ENCODE assay signal across 8 mouse cellular contexts in the genomic region with DNA sequence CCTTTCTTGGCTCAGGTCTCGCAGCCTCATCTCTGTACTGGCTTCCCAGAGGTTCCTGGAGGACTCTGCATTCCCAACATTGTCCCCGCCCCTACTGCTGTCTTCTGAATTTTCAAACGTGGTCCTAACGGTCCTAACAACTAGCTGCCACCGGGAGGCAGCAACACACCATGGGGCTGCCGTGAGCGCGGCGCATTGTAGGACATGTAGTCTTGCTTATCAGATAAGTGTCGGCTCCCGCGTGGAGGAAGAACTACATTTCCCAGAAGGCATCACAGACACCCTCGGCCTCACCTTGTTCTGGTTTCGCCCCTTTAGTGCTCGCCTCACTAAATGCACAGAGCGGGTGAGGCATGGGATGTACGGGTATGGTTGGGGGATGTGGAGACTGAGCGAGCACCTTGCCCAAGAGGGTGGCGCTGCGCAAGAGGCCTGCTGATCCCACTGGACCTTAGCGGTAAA. TPM values are rescaled to one million over a fixed set of nuclear protein-coding genes. Genes with fewer than 3 reads are reported as not detected.
DNase-seq lines count a peak whose midpoint lies in the region; ATAC-seq and TF ChIP-seq lines count a peak whose summit lies in the region.

No protein-coding gene starts in this region.

- peaks cover 0 to 1% of the 10 kb centered on the region in 2 experiments; a peak in 1 of 4 replicates for H3K27me3 ChIP-seq in MEL (ENCODE audit: control insufficient read depth in 1 of 2, insufficient read depth in 2 of 2, low read length in 2 of 2)
- H3K27me3 ChIP-seq in cerebellum, adult 2 months (ENCODE audit: control insufficient read depth, insufficient read depth, low read length): no peaks in the 10 kb centered on the region
- no peaks in the 10 kb centered on the region for H3K27me3 ChIP-seq in forebrain, postnatal 0 days (ENCODE audit: insufficient read depth, low read length)
- no peaks in the 10 kb centered on the region for H3K27me3 ChIP-seq in lung, embryonic 15.5 days

- peak; percentile 36 to 60; a peak in 1 of 4 replicates for TF ChIP-seq POLR2A in MEL (IDR thresholded peaks at IDR 0.05; ENCODE audit: control insufficient read depth in 1 of 2, insufficient read depth in 1 of 2, low read depth in 1 of 2, low read length in 2 of 2, poor library complexity in 1 of 2)
- peak; percentile 97 for TF ChIP-seq POLR2A in cerebellum, adult 2 months (IDR thresholded peaks at IDR 0.05; ENCODE audit: borderline replicate concordance, insufficient read depth, low read length)

- H3K4me2 ChIP-seq in forebrain, postnatal 0 days (ENCODE audit: low read depth): peak overlapping the region; percentile 57
- H3K4me2 ChIP-seq in lung, embryonic 15.5 days: peak overlapping the region; percentile 72

- no peak overlapping the region for H3K27ac ChIP-seq in MEL (ENCODE audit: control insufficient read depth, low read depth, low read length)
- H3K27ac ChIP-seq in cerebellum, adult 2 months (ENCODE audit: insufficient read depth, low read length): peak overlapping the region; percentile 19
- peak overlapping the region; percentile 88 for H3K27ac ChIP-seq in forebrain, postnatal 0 days (ENCODE audit: low read depth, low read length)
- 0 out of 2 replicates have a peak overlapping the region, but pooled peaks have one; percentile 18 for H3K27ac ChIP-seq in lung, embryonic 15.5 days

- H3K9ac ChIP-seq in MEL (ENCODE audit: control insufficient read depth, low read depth, low read length, poor library complexity, severe bottlenecking): peak overlapping the region; percentile 68
- H3K9ac ChIP-seq in forebrain, postnatal 0 days: peak overlapping the region; percentile 67
- peak overlapping the region; percentile 45 for H3K9ac ChIP-seq in lung, embryonic 15.5 days

- TF ChIP-seq EP300 in MEL (IDR thresholded peaks at IDR 0.05; ENCODE audit: low read depth in 1 of 2, low read length in 2 of 2): no peak

- WGBS in cerebellum, adult 2 months: under 1% methylated on average over 21 of the region's 21 CpGs
- WGBS in forebrain, postnatal 0 days: 1% methylated on average over 21 of the region's 21 CpGs
- under 1% methylated on average over 21 of the region's 21 CpGs for WGBS in lung, embryonic 15.5 days

- H3K36me3 ChIP-seq in MEL (ENCODE audit: control insufficient read depth in 1 of 2, insufficient read depth in 2 of 2, low read length in 2 of 2): peaks cover 0 to 2% of the 10 kb centered on the region in 2 experiments; a peak in 1 of 4 replicates
- no peaks in the 10 kb centered on the region for H3K36me3 ChIP-seq in forebrain, postnatal 0 days (ENCODE audit: insufficient read depth)
- H3K36me3 ChIP-seq in lung, embryonic 15.5 days: no peaks in the 10 kb centered on the region

- H3K4me1 ChIP-seq in MEL (ENCODE audit: control insufficient read depth in 1 of 2, insufficient read depth in 2 of 2, low read length in 2 of 2): peaks cover 0 to 4% of the 10 kb centered on the region in 2 experiments; a peak in 1 of 4 replicates
- no peaks in the 10 kb centered on the region for H3K4me1 ChIP-seq in cerebellum, adult 2 months (ENCODE audit: control insufficient read depth, insufficient read depth, low read length)
- H3K4me1 ChIP-seq in forebrain, postnatal 0 days (ENCODE audit: insufficient read depth): peaks cover 4% of the 10 kb centered on the region; the same call in 1 of the 2 replicates
- peaks cover 5% of the 10 kb centered on the region for H3K4me1 ChIP-seq in lung, embryonic 15.5 days

- no peaks in the 10 kb centered on the region for H3K9me3 ChIP-seq in MEL (replicated peaks; ENCODE audit: insufficient read depth, low read length)
- H3K9me3 ChIP-seq in forebrain, postnatal 0 days (ENCODE audit: low read length): no peaks in the 10 kb centered on the region
- no peaks in the 10 kb centered on the region for H3K9me3 ChIP-seq in lung, embryonic 15.5 days

- DNase-seq in MEL (ENCODE audit: low read depth, low spot score): peak; percentile 97
- DNase-seq in cerebellum, adult 2 months: peak; percentile 95 to 98
- peak; percentile 98 for DNase-seq in forebrain, postnatal 0 days
- peak; percentile 92 for DNase-seq in heart, postnatal 4 days
- peak; percentile 97 to 98 for DNase-seq in layer of hippocampus, adult 8-10 months (ENCODE audit: low spot score in 2 of 2)
- peak; percentile 87 for DNase-seq in ovary, adult 18-20 months (ENCODE audit: low spot score)
- peak; percentile 94 for DNase-seq in thymus, postnatal 0 days (ENCODE audit: low spot score)

- peak; percentile 98 for TF ChIP-seq RAD21 in MEL (IDR thresholded peaks at IDR 0.05; ENCODE audit: low read depth, low read length)

- peak overlapping the region; percentile 54 to 79 for H3K4me3 ChIP-seq in MEL (ENCODE audit: control insufficient read depth in 1 of 2, insufficient read depth in 1 of 2, low read depth in 2 of 2, low read length in 2 of 2)
- H3K4me3 ChIP-seq in cerebellum, adult 2 months (replicated peaks; ENCODE audit: insufficient read depth, low read depth, low read length): peak overlapping the region; percentile 59
- peak overlapping the region; percentile 48 for H3K4me3 ChIP-seq in forebrain, postnatal 0 days (ENCODE audit: low read depth, low read length)
- peak overlapping the region; percentile 51 for H3K4me3 ChIP-seq in lung, embryonic 15.5 days

- no peaks in the 10 kb centered on the region for H3K79me2 ChIP-seq in MEL (ENCODE audit: control insufficient read depth, insufficient read depth, low read length, poor library complexity)

- peak; percentile 100 for ATAC-seq in forebrain, postnatal 0 days
- ATAC-seq in lung, embryonic 15.5 days (ENCODE audit: borderline replicate concordance, extremely low read depth, low FRiP score, low TSS enrichment): peak; percentile 97

- peak in 2 of 3 experiments; percentile 88 to 92; a peak in 5 of 6 replicates for TF ChIP-seq CTCF in MEL (IDR thresholded peaks at IDR 0.05 in 2 of 3, conservative IDR thresholded peaks at IDR 0.05 in 1 of 3; ENCODE audit: control insufficient read depth in 1 of 3, insufficient read depth in 1 of 3, low read depth in 2 of 3, low read length in 3 of 3, poor library complexity in 1 of 3, severe bottlenecking in 1 of 3)
- TF ChIP-seq CTCF in cerebellum, adult 2 months (IDR thresholded peaks at IDR 0.05; ENCODE audit: borderline replicate concordance, insufficient read depth, low read depth, low read length): peak; percentile 95
- TF ChIP-seq CTCF in forebrain, postnatal 0 days (IDR thresholded peaks at IDR 0.05; ENCODE audit: low read depth): peak; percentile 97

RNA-seq across cellular contexts. Expression of a gene that starts 11.0 kb away (rescaled TPM):
- not detected in 2 replicates for total RNA-seq in MEL (2012; rRNA removed)
- not detected for polyA plus RNA-seq in MEL (2012; ENCODE audit: insufficient read depth in 1 of 2, insufficient read length in 2 of 2, low read depth in 1 of 2, low replicate concordance in 2 of 2, missing spikeins in 1 of 2)
- polyA plus RNA-seq in cerebellum, adult 2 months (2012; rRNA removed): 20.4 and 22.1 TPM in 2 replicates
- total RNA-seq in forebrain, postnatal 0 days (2014; rRNA removed): 25.2 and 28.0 TPM in 2 replicates
- polyA plus RNA-seq in forebrain, postnatal 0 days (2015; fragmentation: Nextera tagmentation; extraction: Ambion mirVana): 16.4 and 20.3 TPM in 2 replicates
- total RNA-seq in heart, postnatal 4 days (2021): 1 to 10 TPM; 1.4 to 2.2 TPM
- 10 to 100 TPM; 28.2 to 31.6 (median 29.2) TPM for total RNA-seq in layer of hippocampus, adult 8-10 months (2022)
- 4.2 TPM in 2 replicates for polyA plus RNA-seq in lung, embryonic 15.5 days (2015; fragmentation: Nextera tagmentation; extraction: Ambion mirVana)
- 0.14 and 0.18 TPM in 2 replicates for polyA plus RNA-seq in thymus, postnatal 0 days (2015; fragmentation: Nextera tagmentation; extraction: Ambion mirVana)

RNA-seq across cellular contexts. Expression of a gene that starts 40.0 kb away (rescaled TPM):
- total RNA-seq in MEL (2012; rRNA removed): 2.8 and 3.9 TPM in 2 replicates
- 10 to 100 TPM in 1 of 2 experiments, not detected in 1; 13.6 TPM for polyA plus RNA-seq in MEL (2012; ENCODE audit: insufficient read depth in 1 of 2, insufficient read length in 2 of 2, low read depth in 1 of 2, low replicate concordance in 2 of 2, missing spikeins in 1 of 2)
- 23.5 and 32.5 TPM in 2 replicates for polyA plus RNA-seq in cerebellum, adult 2 months (2012; rRNA removed)
- total RNA-seq in forebrain, postnatal 0 days (2014; rRNA removed): 14.5 and 25.6 TPM in 2 replicates
- 44.2 and 52.5 TPM in 2 replicates for polyA plus RNA-seq in forebrain, postnatal 0 days (2015; fragmentation: Nextera tagmentation; extraction: Ambion mirVana)
- total RNA-seq in heart, postnatal 4 days (2021): 10 to 100 TPM; 11.1 to 13.5 TPM
- 100 to 1,000 TPM in 2 of 4 experiments, 10 to 100 TPM in 2; 24.9 to 572 (median 243) TPM for total RNA-seq in layer of hippocampus, adult 8-10 months (2022)
- polyA plus RNA-seq in lung, embryonic 15.5 days (2015; fragmentation: Nextera tagmentation; extraction: Ambion mirVana): 50.8 and 56.1 TPM in 2 replicates
- polyA plus RNA-seq in thymus, postnatal 0 days (2015; fragmentation: Nextera tagmentation; extraction: Ambion mirVana): 112 and 116 TPM in 2 replicates

RNA-seq across cellular contexts. Expression of a gene that starts 46.1 kb away (rescaled TPM):
- 7.1 and 15.5 TPM in 2 replicates for total RNA-seq in MEL (2012; rRNA removed)
- 10 to 100 TPM in 1 of 2 experiments, not detected in 1; 28.1 TPM for polyA plus RNA-seq in MEL (2012; ENCODE audit: insufficient read depth in 1 of 2, insufficient read length in 2 of 2, low read depth in 1 of 2, low replicate concordance in 2 of 2, missing spikeins in 1 of 2)
- polyA plus RNA-seq in cerebellum, adult 2 months (2012; rRNA removed): 0.34 and 0.84 TPM in 2 replicates
- 1.1 TPM in 1 of 2 replicates, not detected in the other for total RNA-seq in forebrain, postnatal 0 days (2014; rRNA removed)
- 0.41 and 0.87 TPM in 2 replicates for polyA plus RNA-seq in forebrain, postnatal 0 days (2015; fragmentation: Nextera tagmentation; extraction: Ambion mirVana)
- total RNA-seq in heart, postnatal 4 days (2021): under 1 TPM in 1 of 2 experiments, not detected in 1; 0.88 TPM
- 1 to 10 TPM in 3 of 4 experiments, not detected in 1; 1.8 to 3.3 (median 2.3) TPM for total RNA-seq in layer of hippocampus, adult 8-10 months (2022)
- 0.70 and 2.3 TPM in 2 replicates for polyA plus RNA-seq in lung, embryonic 15.5 days (2015; fragmentation: Nextera tagmentation; extraction: Ambion mirVana)
- 110 and 139 TPM in 2 replicates for polyA plus RNA-seq in thymus, postnatal 0 days (2015; fragmentation: Nextera tagmentation; extraction: Ambion mirVana)

RNA-seq across cellular contexts. Expression of a gene that starts 48.0 kb away (rescaled TPM):
- total RNA-seq in MEL (2012; rRNA removed): 6.2 and 7.0 TPM in 2 replicates
- polyA plus RNA-seq in MEL (2012; ENCODE audit: insufficient read depth in 1 of 2, insufficient read length in 2 of 2, low read depth in 1 of 2, low replicate concordance in 2 of 2, missing spikeins in 1 of 2): 10 to 100 TPM in 1 of 2 experiments, not detected in 1; 16.7 TPM
- 5.1 and 5.4 TPM in 2 replicates for polyA plus RNA-seq in cerebellum, adult 2 months (2012; rRNA removed)
- 1.6 and 3.4 TPM in 2 replicates for total RNA-seq in forebrain, postnatal 0 days (2014; rRNA removed)
- polyA plus RNA-seq in forebrain, postnatal 0 days (2015; fragmentation: Nextera tagmentation; extraction: Ambion mirVana): 1.1 and 1.7 TPM in 2 replicates
- total RNA-seq in heart, postnatal 4 days (2021): 1 to 10 TPM in 1 of 2 experiments, under 1 TPM in 1; 0.43 to 1.3 TPM
- 1 to 10 TPM; 2.8 to 4.1 (median 3.2) TPM for total RNA-seq in layer of hippocampus, adult 8-10 months (2022)
- 1.5 and 2.1 TPM in 2 replicates for polyA plus RNA-seq in lung, embryonic 15.5 days (2015; fragmentation: Nextera tagmentation; extraction: Ambion mirVana)
- 20.2 and 20.3 TPM in 2 replicates for polyA plus RNA-seq in thymus, postnatal 0 days (2015; fragmentation: Nextera tagmentation; extraction: Ambion mirVana)

RNA-seq across cellular contexts. Expression of a gene that starts 49.8 kb away (rescaled TPM):
- total RNA-seq in MEL (2012; rRNA removed): 4.3 and 4.5 TPM in 2 replicates
- 1 to 10 TPM in 1 of 2 experiments, not detected in 1; 8.1 TPM for polyA plus RNA-seq in MEL (2012; ENCODE audit: insufficient read depth in 1 of 2, insufficient read length in 2 of 2, low read depth in 1 of 2, low replicate concordance in 2 of 2, missing spikeins in 1 of 2)
- 21.9 and 23.8 TPM in 2 replicates for polyA plus RNA-seq in cerebellum, adult 2 months (2012; rRNA removed)
- total RNA-seq in forebrain, postnatal 0 days (2014; rRNA removed): 9.8 and 14.6 TPM in 2 replicates
- polyA plus RNA-seq in forebrain, postnatal 0 days (2015; fragmentation: Nextera tagmentation; extraction: Ambion mirVana): 18.4 and 20.7 TPM in 2 replicates
- total RNA-seq in heart, postnatal 4 days (2021): 10 to 100 TPM; 15.5 to 16.6 TPM
- 1 to 10 TPM; 6.7 to 9.9 (median 8.4) TPM for total RNA-seq in layer of hippocampus, adult 8-10 months (2022)
- 18.2 and 19.5 TPM in 2 replicates for polyA plus RNA-seq in lung, embryonic 15.5 days (2015; fragmentation: Nextera tagmentation; extraction: Ambion mirVana)
- 19.0 and 22.7 TPM in 2 replicates for polyA plus RNA-seq in thymus, postnatal 0 days (2015; fragmentation: Nextera tagmentation; extraction: Ambion mirVana)
